Mouse (Mus musculus): ENCODE results near the gene Pcbd1. TPM values are rescaled to one million over a fixed set of nuclear protein-coding genes. Genes with fewer than 3 reads are reported as not detected.
A peak's percentile ranks its signal among the peaks of the same experiment; 100 is the strongest.

The Pcbd1 gene
- 1 to 10 TPM; 1.3 to 2.6 TPM for total RNA-seq (2021)
- long read RNA-seq, experiment 1, partial matches to known transcripts = 0 of 1 reads
- long read RNA-seq, experiment 1, other reads (novel, unspliced or antisense) = 0 of 1 reads
- long read RNA-seq, experiment 2 = 0 reads

DNA sequence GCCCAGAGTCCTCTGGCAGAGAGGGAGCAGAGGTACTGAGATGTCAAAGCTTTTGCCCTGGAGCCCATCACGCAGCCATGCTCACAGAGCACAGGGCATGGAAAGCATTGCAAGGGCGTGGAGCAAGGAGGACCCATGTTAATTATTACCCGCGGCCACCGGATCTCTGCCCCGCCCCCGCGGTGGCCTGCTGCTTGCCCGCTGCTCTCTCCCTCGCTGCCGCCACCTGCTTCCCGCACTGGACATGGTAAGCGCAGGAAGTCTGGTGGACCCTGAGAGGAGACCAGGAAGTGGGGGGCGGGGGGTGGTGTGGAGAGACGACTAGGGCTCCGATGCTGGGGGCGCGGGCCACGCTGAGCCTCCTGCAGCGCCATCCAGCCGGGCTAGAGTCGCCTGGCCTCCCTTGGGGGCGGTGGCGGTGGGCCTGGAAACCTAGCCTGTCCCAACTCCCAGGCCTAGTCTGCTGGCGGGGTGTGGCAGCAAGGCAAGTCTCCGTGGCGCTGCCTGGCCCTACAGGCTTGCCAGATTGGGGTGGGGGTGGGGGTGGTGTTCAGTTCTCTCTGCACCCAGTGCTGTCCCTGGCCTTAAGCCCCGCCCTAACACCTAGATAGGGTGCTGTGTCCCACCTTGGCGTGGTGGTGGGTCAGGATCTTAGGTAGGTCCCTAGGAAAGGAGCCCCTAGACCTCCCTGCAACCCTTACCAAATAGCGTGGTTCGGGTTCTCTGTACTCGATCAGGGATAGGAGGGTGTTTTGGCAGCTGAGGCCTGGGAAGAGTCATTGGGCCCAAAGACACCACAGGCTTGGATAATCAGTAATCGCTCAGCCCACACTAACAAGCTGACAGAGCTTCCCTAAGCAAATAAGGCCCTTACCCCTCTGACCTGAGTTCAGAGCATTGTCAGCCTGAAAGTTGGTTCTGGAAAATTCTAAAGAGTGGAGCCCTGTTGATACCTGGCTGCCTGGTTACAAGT is at the start of gene Pcbd1:
TSS of gene Pcbd1 (plus strand) at position 162 of the 973 bp plus-strand sequence.
- no peak for DNase-seq
- intact Hi-C loops (cut with DNase I; ENCODE audit: low total_unique reads) = no loop called here

GRCm38 (mm10) chr10:61039657-61040056 is 49.5 kb upstream of the Pcbd1 start:
- intact Hi-C loops (cut with DNase I; ENCODE audit: low total_unique reads) = no loop called here
- DNase-seq = no peak

GRCm38 (mm10) chr10:61045081-61045480 is 44.0 kb upstream of the Pcbd1 start:
- intact Hi-C loops (cut with DNase I; ENCODE audit: low total_unique reads) = no loop called here
- no peak for DNase-seq

DNA sequence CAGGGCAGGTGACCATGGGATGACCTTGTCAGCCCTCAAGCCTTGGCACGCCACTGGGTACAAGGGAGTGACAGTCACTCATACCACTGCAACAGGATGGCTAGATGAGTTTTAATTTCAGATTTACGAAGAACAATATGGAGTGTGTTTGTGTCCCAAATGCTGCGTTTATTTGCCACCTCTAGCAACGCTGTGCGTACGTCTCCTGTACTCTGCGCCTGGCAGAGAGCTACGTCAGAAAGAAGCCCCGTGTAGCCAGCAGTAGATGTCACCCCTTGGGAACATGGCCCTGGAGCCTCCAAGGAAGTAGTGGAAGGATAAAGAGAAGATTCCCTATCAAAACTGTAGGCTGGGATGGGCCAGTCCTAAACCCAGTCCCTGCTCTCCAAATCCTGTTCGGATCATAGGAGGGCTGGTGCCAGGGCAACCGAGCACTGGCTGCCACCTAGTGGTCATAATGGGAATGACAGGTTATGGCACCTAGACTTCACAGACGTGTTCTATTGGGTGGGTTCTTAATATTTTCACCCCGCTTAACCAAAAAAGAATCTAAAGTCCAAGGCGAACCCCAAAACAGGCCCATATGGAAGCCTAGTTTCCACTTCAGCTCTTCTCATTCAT is 37.0 kb upstream of the Pcbd1 start:
- intact Hi-C loops (cut with DNase I; ENCODE audit: low total_unique reads) = loop anchor here (2.0 kb wide), 2 partner anchors 217 to 271 kb away; no protein-coding TSS in a partner anchor
- peak; percentile 67 for DNase-seq

DNA sequence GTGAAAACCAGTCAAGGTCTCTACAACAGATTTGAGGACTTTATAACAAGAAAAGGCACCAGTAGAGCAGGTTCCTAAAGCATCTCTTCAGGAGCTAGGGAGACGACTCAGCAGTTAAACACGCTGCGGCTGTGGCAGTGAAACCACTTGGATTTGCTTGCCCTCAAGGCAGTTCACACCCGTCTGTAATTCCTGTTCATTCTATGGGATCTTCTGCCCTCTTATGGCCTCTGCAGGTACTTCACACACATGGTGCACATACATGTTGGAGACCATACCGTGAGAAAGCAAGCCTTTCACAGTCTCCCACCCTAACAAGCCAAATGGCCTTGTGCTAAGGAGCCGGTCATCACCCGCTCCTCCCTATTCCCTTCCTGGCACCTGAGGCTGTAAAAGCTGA is 32.5 kb upstream of the Pcbd1 start:
- intact Hi-C loops (cut with DNase I; ENCODE audit: low total_unique reads) = no loop called here
- no peak for DNase-seq

GRCm38 (mm10) chr10:61059101-61059500 is 30.0 kb upstream of the Pcbd1 start:
- DNase-seq = no peak
- intact Hi-C loops (cut with DNase I; ENCODE audit: low total_unique reads) = no loop called here

DNA sequence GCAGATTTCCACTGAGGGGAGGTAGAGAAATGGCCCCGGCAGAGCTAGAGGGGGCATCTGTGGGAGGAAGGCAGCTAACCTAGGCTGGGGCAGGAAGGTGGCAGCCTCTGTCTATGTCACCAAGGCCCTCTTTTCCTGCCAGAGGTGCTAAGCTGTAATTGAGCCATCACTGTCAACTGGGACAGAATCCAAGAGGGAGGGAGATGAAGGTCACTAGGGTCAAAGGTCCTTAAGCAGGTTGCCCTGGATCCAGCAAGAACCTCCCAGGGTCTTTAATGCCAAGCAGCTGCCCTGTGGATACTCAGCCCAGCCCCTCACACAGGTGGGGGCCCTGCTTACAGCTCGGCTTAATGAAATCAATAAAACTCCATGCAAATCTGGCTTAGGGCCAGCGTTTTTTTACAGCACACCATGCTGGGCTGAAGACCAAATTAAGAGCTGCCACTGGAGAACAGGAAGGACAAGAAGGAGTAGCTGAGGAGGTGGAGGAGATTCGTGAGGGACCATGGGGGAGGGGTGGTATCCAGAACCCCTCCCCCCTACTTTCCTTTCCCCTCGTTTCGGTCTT is 29.5 kb upstream of the Pcbd1 start:
- intact Hi-C loops (cut with DNase I; ENCODE audit: low total_unique reads) = no loop called here
- DNase-seq = no peak

DNA sequence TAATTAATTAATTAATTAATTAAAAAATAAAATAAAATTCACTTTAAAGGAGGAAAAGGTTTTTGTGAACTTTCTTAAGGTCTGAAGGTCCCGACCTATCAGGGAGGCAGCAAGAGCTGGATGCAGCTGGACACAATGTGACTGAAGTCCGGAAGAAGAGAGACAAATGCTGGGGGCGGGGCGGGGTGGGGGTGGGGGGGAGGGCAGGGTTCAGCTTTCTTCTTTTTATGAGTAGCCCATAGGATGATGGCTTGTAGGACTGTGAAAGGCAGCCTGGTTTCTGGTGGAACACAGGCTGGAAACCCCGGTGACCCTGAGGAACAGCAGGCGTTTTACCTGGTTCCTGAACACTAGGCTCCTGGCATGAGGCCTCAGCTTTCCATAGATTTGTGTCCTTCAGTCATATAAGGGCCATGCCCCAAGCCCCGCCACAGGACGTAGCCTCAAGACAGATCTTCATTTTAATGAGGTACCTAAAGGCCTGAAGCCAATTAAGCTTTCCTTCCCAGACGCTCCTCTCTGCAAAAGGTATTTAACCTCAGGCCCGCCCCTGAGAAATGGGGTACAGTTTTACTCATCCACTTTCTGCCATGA is 25.8 kb upstream of the Pcbd1 start:
- intact Hi-C loops (cut with DNase I; ENCODE audit: low total_unique reads) = no loop called here
- DNase-seq = no peak

- intact Hi-C loops (cut with DNase I; ENCODE audit: low total_unique reads) = no loop called here
- peak; percentile 27 for DNase-seq
Observed at GRCm38 (mm10) chr10:61064635-61065034, 24.5 kb upstream of the Pcbd1 start.

DNA sequence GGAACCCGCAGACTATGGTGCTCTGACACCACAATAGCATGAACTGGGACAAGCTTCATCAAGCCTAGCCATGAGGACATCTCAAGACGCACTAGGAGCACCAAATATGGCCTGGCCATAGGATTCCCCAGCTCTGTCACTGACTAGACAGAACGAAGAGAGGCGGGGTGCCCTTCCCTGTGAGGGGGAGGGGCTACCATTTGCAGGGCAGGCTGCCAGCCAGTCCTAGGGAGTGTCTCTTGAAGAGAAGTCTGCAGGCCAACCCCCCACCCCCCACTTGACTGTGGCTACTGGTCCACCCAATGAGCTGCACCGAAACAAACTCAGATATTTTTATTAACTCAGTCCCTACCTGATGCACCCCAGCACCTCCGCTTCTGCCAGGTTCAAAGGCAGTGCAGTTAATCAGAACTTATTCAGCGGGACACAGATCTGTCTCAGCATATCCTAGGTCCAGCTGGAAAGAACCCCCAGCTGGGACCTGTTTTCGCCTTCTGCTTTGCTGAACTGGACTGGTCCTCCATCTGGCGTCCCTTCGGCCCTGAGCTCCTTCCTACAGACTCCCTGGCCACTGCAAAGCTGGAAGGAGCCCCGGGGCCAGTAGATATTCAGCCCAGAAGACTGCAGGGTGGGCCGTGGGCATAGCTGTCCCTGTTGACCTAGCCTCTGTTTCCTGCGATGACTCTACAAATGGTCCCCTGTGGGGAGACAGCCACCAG is 23.7 kb upstream of the Pcbd1 start:
- DNase-seq = no peak
- intact Hi-C loops (cut with DNase I; ENCODE audit: low total_unique reads) = no loop called here

DNA sequence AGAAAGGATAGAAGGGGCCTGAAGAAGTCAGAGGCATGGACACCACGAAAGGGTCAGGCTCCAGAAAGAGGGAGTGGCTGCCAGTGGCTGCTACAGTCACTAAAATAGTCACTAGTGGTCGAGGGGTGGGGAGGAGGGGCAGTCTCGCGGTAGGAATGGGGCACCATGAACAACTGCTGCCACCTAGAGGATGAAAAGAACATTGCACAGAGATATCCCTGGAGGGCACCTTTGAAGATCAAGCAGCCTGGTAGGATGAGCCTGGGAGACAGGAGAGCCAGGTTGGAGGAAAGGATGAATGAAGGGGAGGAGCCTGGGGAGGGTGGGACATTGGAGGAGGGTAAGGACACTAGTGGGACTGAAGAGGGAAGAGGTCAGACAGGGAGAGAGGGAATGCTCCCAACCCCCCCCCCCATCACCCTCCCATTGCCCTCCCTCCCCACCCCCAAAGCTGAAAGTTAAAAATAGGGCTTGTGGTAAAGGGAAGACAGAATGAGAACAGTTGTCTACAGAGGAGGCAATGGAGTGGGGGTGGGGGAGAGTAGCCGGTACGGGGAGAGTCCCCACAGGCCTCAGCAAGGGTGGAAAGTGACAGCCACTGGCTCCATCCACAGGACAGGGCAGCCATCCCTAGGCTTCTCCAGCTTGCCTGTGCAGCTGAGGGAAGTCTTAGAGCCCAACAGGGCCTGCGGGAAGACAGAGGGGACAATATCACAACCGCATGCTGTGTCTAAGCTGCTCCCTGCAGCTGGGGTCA is 20.5 kb upstream of the Pcbd1 start:
- peak; percentile 36 for DNase-seq
- intact Hi-C loops (cut with DNase I; ENCODE audit: low total_unique reads) = no loop called here

DNA sequence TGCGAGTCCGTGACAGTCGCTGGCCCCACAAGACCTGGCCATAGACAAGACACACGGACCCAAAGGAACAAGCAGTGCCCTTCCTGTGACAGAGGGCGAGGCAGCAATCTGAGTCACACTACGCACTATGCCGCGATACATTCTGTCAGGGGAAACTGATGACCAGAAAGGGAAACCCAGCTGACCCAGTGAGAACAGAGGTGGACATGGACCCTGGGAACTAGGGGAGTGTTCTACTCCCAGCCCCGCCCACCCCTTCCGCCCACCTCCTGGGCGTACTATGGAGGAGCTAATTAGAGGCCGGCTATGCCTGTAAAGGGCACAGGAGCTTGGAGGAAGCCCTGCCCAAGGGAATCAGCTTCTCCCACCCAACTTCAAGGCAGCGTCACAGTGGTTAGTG is 19.9 kb upstream of the Pcbd1 start:
- intact Hi-C loops (cut with DNase I; ENCODE audit: low total_unique reads) = no loop called here
- DNase-seq = no peak

- intact Hi-C loops (cut with DNase I; ENCODE audit: low total_unique reads) = loop anchor here (5.0 kb wide), 1 partner anchor 295 kb away; no protein-coding TSS in a partner anchor
- no peak for DNase-seq
Observed at GRCm38 (mm10) chr10:61072324-61072723, 16.8 kb upstream of the Pcbd1 start.

DNA sequence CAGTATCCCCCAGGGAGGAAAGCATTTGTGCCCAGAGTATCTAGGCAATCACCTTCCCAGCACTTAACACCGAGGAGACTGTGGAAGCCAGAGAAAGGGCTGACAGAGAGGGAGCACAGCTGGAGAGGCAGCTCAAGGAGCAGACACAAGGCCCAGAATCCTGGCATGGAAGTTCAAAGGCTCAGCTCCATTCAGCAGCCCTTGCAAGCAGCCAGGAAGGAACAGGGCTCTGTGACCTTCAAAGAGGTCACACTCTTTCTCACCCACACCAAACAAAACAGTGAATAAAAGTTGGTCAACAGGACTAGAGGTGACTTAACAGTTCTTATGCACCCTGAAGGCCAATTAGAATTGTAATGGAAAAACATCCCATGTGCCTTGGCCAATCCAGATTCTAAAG is 14.5 kb upstream of the Pcbd1 start:
- no peak for DNase-seq
- intact Hi-C loops (cut with DNase I; ENCODE audit: low total_unique reads) = loop anchor here (5.0 kb wide), 1 partner anchor 297 kb away; no protein-coding TSS in a partner anchor

- intact Hi-C loops (cut with DNase I; ENCODE audit: low total_unique reads) = no loop called here
- DNase-seq = no peak
Observed at GRCm38 (mm10) chr10:61075607-61076006, 13.5 kb upstream of the Pcbd1 start.

DNA sequence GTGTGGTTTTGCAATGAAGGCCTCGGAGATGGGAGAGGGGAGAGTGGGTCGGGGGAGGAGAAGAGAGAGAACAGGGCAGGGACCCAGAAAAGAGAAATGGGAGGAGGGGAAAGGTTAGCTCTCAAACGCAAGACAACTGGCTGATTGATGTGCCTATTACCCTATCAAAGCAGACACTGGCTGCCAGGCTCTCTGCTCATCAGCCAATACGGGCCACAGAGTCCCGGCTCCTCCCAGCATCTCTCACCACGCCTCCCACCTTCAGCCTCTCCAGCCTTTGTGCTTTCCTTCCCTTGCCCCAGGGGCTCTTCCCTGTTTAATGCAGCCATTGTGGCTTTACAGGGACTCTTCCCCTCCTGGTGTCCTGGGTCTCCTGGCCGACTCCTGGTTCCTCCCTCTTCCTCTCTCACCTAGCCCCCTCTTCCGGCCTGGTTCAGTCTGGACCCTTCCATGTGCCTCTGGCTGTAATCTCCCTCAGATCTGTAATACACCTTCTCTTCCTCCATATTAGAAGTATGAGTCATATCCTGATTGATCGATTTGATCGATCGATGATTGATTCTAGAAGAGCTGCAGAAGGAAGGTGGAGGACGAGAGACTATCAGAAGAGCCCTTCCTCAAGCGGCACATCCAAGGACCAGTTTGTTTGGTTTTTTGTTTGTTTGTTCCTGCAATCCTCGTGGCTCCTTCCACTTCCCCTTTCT is 8.8 kb upstream of the Pcbd1 start:
- DNase-seq = peak; percentile 37
- intact Hi-C loops (cut with DNase I; ENCODE audit: low total_unique reads) = no loop called here

GRCm38 (mm10) chr10:61080931-61081255 is 8.2 kb upstream of the Pcbd1 start:
- no peak for DNase-seq
- intact Hi-C loops (cut with DNase I; ENCODE audit: low total_unique reads) = no loop called here

- DNase-seq = no peak
- intact Hi-C loops (cut with DNase I; ENCODE audit: low total_unique reads) = no loop called here
Observed at GRCm38 (mm10) chr10:61085364-61085763, 3.8 kb upstream of the Pcbd1 start.
